Mouse (Mus musculus): Measurements from ENCODE around the gene Gtf3c5.

DNA sequence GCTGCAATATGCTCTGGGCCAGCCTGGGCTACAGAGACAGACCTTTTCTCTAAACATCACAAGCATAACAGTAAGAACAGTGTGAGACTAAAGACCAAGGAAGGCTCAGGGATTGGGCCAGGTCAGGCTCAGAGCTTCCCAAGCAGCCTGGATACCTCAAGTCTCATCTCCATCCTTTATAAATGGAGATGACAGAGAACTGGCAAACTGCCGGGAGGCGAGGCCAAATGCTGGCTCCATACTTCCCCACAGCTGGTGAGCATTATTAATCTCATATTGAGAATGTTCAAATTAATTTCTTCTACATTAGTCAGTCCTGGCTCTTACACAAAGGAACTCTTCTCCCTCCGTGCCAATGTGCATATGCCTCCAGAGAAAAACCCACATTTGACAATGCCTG lies 6.7 kb downstream of the Gtf3c5 start:
- TF ChIP-seq GATA1 (IDR thresholded peaks at IDR 0.05; ENCODE audit: low read length) (no peak), TAL1 (IDR thresholded peaks at IDR 0.05; ENCODE audit: low read length) (no peak)
